Mouse (Mus musculus) heart, postnatal 0 days (tissue): Measurements from ENCODE around the gene Accs.

Experiments used
- CTCF ChIP-seq: IDR thresholded peaks from 2 replicates; pipeline ENCODE4 v1.5.1; 2016; ENCODE audit warnings: antibody characterized with exemption, control low read depth, low read depth
- EP300 ChIP-seq: IDR thresholded peaks from 2 replicates; pipeline ENCODE4 v1.6.1; 2016; ENCODE audit warnings: antibody characterized with exemption, low read depth

GRCm38 (mm10) chr2:93801097-93801496 is 48.6 kb downstream of the Accs start:
- TF ChIP-seq EP300 (no peak), CTCF (no peak)
